Mouse (Mus musculus) gastrocnemius, adult 8-10 months (tissue): ENCODE data around the gene Pcgf3. TPM values are rescaled to one million over a fixed set of nuclear protein-coding genes. Genes with fewer than 3 reads are reported as not detected.

Experiments used
- DNase-seq, 2 experiments: peaks; one replicate each; pipeline ENCODE4 v3.0.0; 2022; ENCODE audit warnings: low spot score in 2 of 2
- total RNA-seq, 4 experiments: library from RNA; stranded (reverse); gene quantifications; 2 replicates each; pipeline ENCODE4 v1.2.4; 2022

Pcgf3 gene
- 10 to 100 TPM; 28.4 to 38.8 (median 33.3) TPM for total RNA-seq

GRCm38 (mm10) chr5:108461082-108462065 is at the start of gene Pcgf3:
Gene Pcgf3 (plus strand): TSS chr5:108461232.
- DNase-seq = peak; percentile 94 to 96

- no peak for DNase-seq
Measured at GRCm38 (mm10) chr5:108414711-108415110, 46.3 kb upstream of the Pcgf3 start.

- no peak for DNase-seq
Measured at GRCm38 (mm10) chr5:108422741-108423140, 38.3 kb upstream of the Pcgf3 start.

- DNase-seq = no peak
Measured at GRCm38 (mm10) chr5:108423427-108423826, 37.6 kb upstream of the Pcgf3 start.

GRCm38 (mm10) chr5:108427186-108427585 is 33.8 kb upstream of the Pcgf3 start:
- DNase-seq = no peak

- no peak for DNase-seq
Measured at GRCm38 (mm10) chr5:108431196-108431595, 29.8 kb upstream of the Pcgf3 start.

- peak; percentile 88 to 91 for DNase-seq
Measured at GRCm38 (mm10) chr5:108433804-108434587, 27.0 kb upstream of the Pcgf3 start, which contains the start of gene Atp5k. Gene Atp5k (minus strand): TSS chr5:108434448.

- DNase-seq = peak; percentile 28 to 55
Measured at GRCm38 (mm10) chr5:108436101-108436500, 24.9 kb upstream of the Pcgf3 start.

- DNase-seq = no peak
Measured at GRCm38 (mm10) chr5:108446973-108447372, 14.1 kb upstream of the Pcgf3 start.

GRCm38 (mm10) chr5:108447857-108448256 is 13.2 kb upstream of the Pcgf3 start:
- no peak for DNase-seq

GRCm38 (mm10) chr5:108448785-108449668 is 12.0 kb upstream of the Pcgf3 start, which contains the start of gene Mfsd7a:
Gene Mfsd7a (minus strand): TSS chr5:108448891.
- peak; percentile 64 to 70 for DNase-seq

- DNase-seq = no peak
Measured at GRCm38 (mm10) chr5:108450837-108451540, 10.0 kb upstream of the Pcgf3 start.

- DNase-seq = no peak
Measured at GRCm38 (mm10) chr5:108451611-108452010, 9.4 kb upstream of the Pcgf3 start.

- DNase-seq = no peak
Measured at GRCm38 (mm10) chr5:108452422-108452821, 8.6 kb upstream of the Pcgf3 start.

- no peak for DNase-seq
Measured at GRCm38 (mm10) chr5:108454094-108454493, 6.9 kb upstream of the Pcgf3 start.

GRCm38 (mm10) chr5:108458706-108459105 is 2.3 kb upstream of the Pcgf3 start:
- no peak for DNase-seq

GRCm38 (mm10) chr5:108460461-108460860 is 571 bp upstream of the Pcgf3 start:
- no peak for DNase-seq

GRCm38 (mm10) chr5:108462446-108462845 is 1.4 kb downstream of the Pcgf3 start:
- DNase-seq = no peak

GRCm38 (mm10) chr5:108465131-108465891 is 4.3 kb downstream of the Pcgf3 start:
- DNase-seq = no peak
